Mouse (Mus musculus): ENCODE measurements around the gene Atp1a3.

GRCm38 (mm10) chr7:24948774-24949173 lies 57.0 kb downstream of the Atp1a3 start:
- TF ChIP-seq CTCF (IDR thresholded peaks at IDR 0.05; ENCODE audit: extremely low read depth, insufficient read depth, insufficient read length, insufficient replicate concordance) (no peak), POLR2A (IDR thresholded peaks at IDR 0.05; ENCODE audit: low read depth, low read length) (no peak)
